Mouse (Mus musculus) megakaryocyte, embryonic 14.5 days (primary cell): ENCODE data around the gene Lrp1.

ENCODE experiments used
- FLI1 ChIP-seq: IDR thresholded peaks from 2 replicates; pipeline ENCODE4 v1.6.1; 2012; ENCODE audit warnings: low read length, inconsistent platforms, mixed read lengths
- GATA1 ChIP-seq: IDR thresholded peaks from 3 replicates; pipeline ENCODE4 v1.6.1; 2012; ENCODE audit warnings: mixed read lengths, low read length, inconsistent platforms, borderline replicate concordance

DNA sequence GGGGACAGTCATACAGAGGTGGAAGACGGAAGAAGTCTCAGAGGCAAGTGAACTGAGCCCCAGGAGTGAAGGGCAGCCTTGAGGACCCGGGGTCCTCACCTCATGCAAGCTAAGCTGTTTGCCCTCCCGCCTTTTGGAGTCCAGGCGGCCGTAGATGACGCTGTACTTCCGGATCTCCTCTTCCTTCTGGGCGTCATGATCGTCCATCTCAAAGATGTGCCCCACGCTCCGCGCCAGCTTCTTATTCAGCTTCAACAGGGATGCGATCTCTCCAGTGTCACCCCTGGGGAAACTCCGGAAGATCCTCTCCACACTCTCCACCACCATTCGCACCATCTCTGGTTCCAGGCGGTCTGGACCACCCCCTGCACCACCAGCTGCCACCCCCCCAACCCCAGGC lies 43.2 kb upstream of the Lrp1 start:
- TF ChIP-seq GATA1 (no peak), FLI1 (no peak)
